Mouse (Mus musculus): ENCODE data around the gene Olfr1423. TPM values are rescaled to one million over a fixed set of nuclear protein-coding genes. Genes with fewer than 3 reads are reported as not detected.

Gene Olfr1423
- polyA plus RNA-seq, 1 experiment from 2014 or later: not detected

GRCm38 (mm10) chr19:12009501-12010280, 31.4 kb downstream of the Olfr1423 start:
- ATAC-seq (ENCODE audit: low FRiP score, low TSS enrichment) (0 out of 2 replicates have a peak, but pooled peaks have one; percentile 9), DNase-seq (peak; percentile 88)
- Histone ChIP-seq H3K4me2 (ENCODE audit: low read length) (peak overlapping the region; percentile 59), H3K9ac (replicated peaks; ENCODE audit: low read length) (peak overlapping the region; percentile 80), H3K36me3 (ENCODE audit: control insufficient read depth, insufficient read depth, low read length) (no peaks in the 10 kb centered on the region), H3K4me3 (replicated peaks; ENCODE audit: low read depth, low read length) (peak overlapping the region; percentile 51), H3K27ac (replicated peaks; ENCODE audit: low read depth, low read length) (peak overlapping the region; percentile 90), H3K27me3 (ENCODE audit: control insufficient read depth, insufficient read depth, low read length) (no peaks in the 10 kb centered on the region), H3K9me3 (ENCODE audit: control insufficient read depth, low read length) (no peaks in the 10 kb centered on the region), H3K4me1 (ENCODE audit: control insufficient read depth, insufficient read depth, low read length) (peaks cover 9% of the 10 kb centered on the region)
- WGBS: 1% methylated on average over 24 of the region's 24 CpGs

- H3K27ac ChIP-seq (replicated peaks; ENCODE audit: low read depth, low read length): no peak overlapping the region
- WGBS: 22% methylated on average over 17 of the region's 17 CpGs
Observed at GRCm38 (mm10) chr19:12008410-12009380, 32.4 kb downstream of the Olfr1423 start.

GRCm38 (mm10) chr19:12007105-12007931, 33.8 kb downstream of the Olfr1423 start:
- Histone ChIP-seq H3K9ac (replicated peaks; ENCODE audit: low read length) (no peak overlapping the region), H3K4me1 (ENCODE audit: control insufficient read depth, insufficient read depth, low read length) (peaks cover 14% of the 10 kb centered on the region), H3K27ac (replicated peaks; ENCODE audit: low read depth, low read length) (no peak overlapping the region), H3K36me3 (ENCODE audit: control insufficient read depth, insufficient read depth, low read length) (no peaks in the 10 kb centered on the region), H3K4me2 (ENCODE audit: low read length) (peak overlapping the region; percentile 62), H3K9me3 (ENCODE audit: control insufficient read depth, low read length) (no peaks in the 10 kb centered on the region), H3K27me3 (ENCODE audit: control insufficient read depth, insufficient read depth, low read length) (no peaks in the 10 kb centered on the region), H3K4me3 (replicated peaks; ENCODE audit: low read depth, low read length) (peak overlapping the region; percentile 43; the same call in 1 of the 2 replicates)
- DNase-seq (peak; percentile 67), ATAC-seq (ENCODE audit: low FRiP score, low TSS enrichment) (no peak)
- 9% methylated on average over 17 of the region's 17 CpGs for WGBS

More at GRCm38 (mm10) chr19:12008410-12009380, 32.4 kb downstream of the Olfr1423 start:
- DNase-seq: peak; percentile 30
- Histone ChIP-seq H3K9ac (replicated peaks; ENCODE audit: low read length) (no peak overlapping the region), H3K4me2 (ENCODE audit: low read length) (no peak overlapping the region), H3K36me3 (ENCODE audit: control insufficient read depth, insufficient read depth, low read length) (no peaks in the 10 kb centered on the region), H3K4me3 (replicated peaks; ENCODE audit: low read depth, low read length) (no peak overlapping the region), H3K9me3 (ENCODE audit: control insufficient read depth, low read length) (no peaks in the 10 kb centered on the region), H3K4me1 (ENCODE audit: control insufficient read depth, insufficient read depth, low read length) (peaks cover 14% of the 10 kb centered on the region), H3K27me3 (ENCODE audit: control insufficient read depth, insufficient read depth, low read length) (no peaks in the 10 kb centered on the region)
- ATAC-seq (ENCODE audit: low FRiP score, low TSS enrichment): no peak

- Histone ChIP-seq H3K27ac (replicated peaks; ENCODE audit: low read depth, low read length) (peak overlapping the region; percentile 50; the same call in 1 of the 2 replicates), H3K27me3 (ENCODE audit: control insufficient read depth, insufficient read depth, low read length) (no peaks in the 10 kb centered on the region), H3K4me2 (ENCODE audit: low read length) (peak overlapping the region; percentile 62), H3K9me3 (ENCODE audit: control insufficient read depth, low read length) (no peaks in the 10 kb centered on the region), H3K4me3 (replicated peaks; ENCODE audit: low read depth, low read length) (peak overlapping the region; percentile 43), H3K4me1 (ENCODE audit: control insufficient read depth, insufficient read depth, low read length) (peaks cover 14% of the 10 kb centered on the region), H3K36me3 (ENCODE audit: control insufficient read depth, insufficient read depth, low read length) (no peaks in the 10 kb centered on the region), H3K9ac (replicated peaks; ENCODE audit: low read length) (peak overlapping the region; percentile 44)
- 3% methylated on average over 17 of the region's 17 CpGs for WGBS
- ATAC-seq (ENCODE audit: low FRiP score, low TSS enrichment): no peak
- DNase-seq: peak; percentile 64
Observed at GRCm38 (mm10) chr19:12006361-12006947, 34.7 kb downstream of the Olfr1423 start.

- H3K4me3 ChIP-seq (replicated peaks; ENCODE audit: low read depth, low read length): peak overlapping the region; percentile 43
- ATAC-seq (ENCODE audit: low FRiP score, low TSS enrichment) (peak; percentile 82), DNase-seq (peak; percentile 95)
- peak overlapping the region; percentile 62 for H3K4me2 ChIP-seq (ENCODE audit: low read length)
- no peaks in the 10 kb centered on the region for H3K27me3 ChIP-seq (ENCODE audit: control insufficient read depth, insufficient read depth, low read length)
- peak overlapping the region; percentile 78 for H3K27ac ChIP-seq (replicated peaks; ENCODE audit: low read depth, low read length)
- peaks cover 14% of the 10 kb centered on the region for H3K4me1 ChIP-seq (ENCODE audit: control insufficient read depth, insufficient read depth, low read length)
- H3K9me3 ChIP-seq (ENCODE audit: control insufficient read depth, low read length): no peaks in the 10 kb centered on the region
- peak overlapping the region; percentile 44 for H3K9ac ChIP-seq (replicated peaks; ENCODE audit: low read length)
- WGBS: under 1% methylated on average over 41 of the region's 41 CpGs
- H3K36me3 ChIP-seq (ENCODE audit: control insufficient read depth, insufficient read depth, low read length): no peaks in the 10 kb centered on the region
Observed at GRCm38 (mm10) chr19:12005376-12006360, 35.4 kb downstream of the Olfr1423 start.

GRCm38 (mm10) chr19:12004216-12005008, 36.7 kb downstream of the Olfr1423 start:
- DNase-seq: peak; percentile 32
- H3K27me3 ChIP-seq (ENCODE audit: control insufficient read depth, insufficient read depth, low read length): no peaks in the 10 kb centered on the region
- H3K4me3 ChIP-seq (replicated peaks; ENCODE audit: low read depth, low read length): peak overlapping the region; percentile 43
- H3K4me1 ChIP-seq (ENCODE audit: control insufficient read depth, insufficient read depth, low read length): peaks cover 14% of the 10 kb centered on the region
- H3K9me3 ChIP-seq (ENCODE audit: control insufficient read depth, low read length): no peaks in the 10 kb centered on the region
- H3K36me3 ChIP-seq (ENCODE audit: control insufficient read depth, insufficient read depth, low read length): no peaks in the 10 kb centered on the region
- H3K9ac ChIP-seq (replicated peaks; ENCODE audit: low read length): peak overlapping the region; percentile 43; the same call in 1 of the 2 replicates
- H3K27ac ChIP-seq (replicated peaks; ENCODE audit: low read depth, low read length): peak overlapping the region; percentile 46
- peak overlapping the region; percentile 62 for H3K4me2 ChIP-seq (ENCODE audit: low read length)
- 54% methylated on average over 9 of the region's 9 CpGs for WGBS
- ATAC-seq (ENCODE audit: low FRiP score, low TSS enrichment): no peak

- Histone ChIP-seq H3K9ac (replicated peaks; ENCODE audit: low read length) (no peak overlapping the region), H3K27me3 (ENCODE audit: control insufficient read depth, insufficient read depth, low read length) (no peaks in the 10 kb centered on the region), H3K4me2 (ENCODE audit: low read length) (no peak overlapping the region), H3K4me1 (ENCODE audit: control insufficient read depth, insufficient read depth, low read length) (peaks cover 14% of the 10 kb centered on the region), H3K27ac (replicated peaks; ENCODE audit: low read depth, low read length) (no peak overlapping the region), H3K9me3 (ENCODE audit: control insufficient read depth, low read length) (no peaks in the 10 kb centered on the region), H3K36me3 (ENCODE audit: control insufficient read depth, insufficient read depth, low read length) (no peaks in the 10 kb centered on the region), H3K4me3 (replicated peaks; ENCODE audit: low read depth, low read length) (no peak overlapping the region)
- DNase-seq (no peak), ATAC-seq (ENCODE audit: low FRiP score, low TSS enrichment) (no peak)
- 93% methylated on average over 2 of the region's 2 CpGs for WGBS
Observed at GRCm38 (mm10) chr19:12003568-12003967, 37.5 kb downstream of the Olfr1423 start.
